Mouse (Mus musculus) kidney, adult 2 months (tissue): Measurements from ENCODE around the gene Tigit.

ENCODE experiments used
- CTCF ChIP-seq: fragments of 200-500 bp; conservative IDR thresholded peaks from 2 replicates; pipeline ENCODE4 v1.5.1; 2011; ENCODE audit warnings: low read depth, mild to moderate bottlenecking, control low read depth, low read length, moderate library complexity, mixed read lengths; ENCODE audit not compliant: insufficient read depth, insufficient read length
- POLR2A ChIP-seq: fragments of 200-500 bp; IDR thresholded peaks from one replicate; pipeline ENCODE4 v1.6.1; 2011; ENCODE audit warnings: low read depth, low read length, control low read depth

DNA sequence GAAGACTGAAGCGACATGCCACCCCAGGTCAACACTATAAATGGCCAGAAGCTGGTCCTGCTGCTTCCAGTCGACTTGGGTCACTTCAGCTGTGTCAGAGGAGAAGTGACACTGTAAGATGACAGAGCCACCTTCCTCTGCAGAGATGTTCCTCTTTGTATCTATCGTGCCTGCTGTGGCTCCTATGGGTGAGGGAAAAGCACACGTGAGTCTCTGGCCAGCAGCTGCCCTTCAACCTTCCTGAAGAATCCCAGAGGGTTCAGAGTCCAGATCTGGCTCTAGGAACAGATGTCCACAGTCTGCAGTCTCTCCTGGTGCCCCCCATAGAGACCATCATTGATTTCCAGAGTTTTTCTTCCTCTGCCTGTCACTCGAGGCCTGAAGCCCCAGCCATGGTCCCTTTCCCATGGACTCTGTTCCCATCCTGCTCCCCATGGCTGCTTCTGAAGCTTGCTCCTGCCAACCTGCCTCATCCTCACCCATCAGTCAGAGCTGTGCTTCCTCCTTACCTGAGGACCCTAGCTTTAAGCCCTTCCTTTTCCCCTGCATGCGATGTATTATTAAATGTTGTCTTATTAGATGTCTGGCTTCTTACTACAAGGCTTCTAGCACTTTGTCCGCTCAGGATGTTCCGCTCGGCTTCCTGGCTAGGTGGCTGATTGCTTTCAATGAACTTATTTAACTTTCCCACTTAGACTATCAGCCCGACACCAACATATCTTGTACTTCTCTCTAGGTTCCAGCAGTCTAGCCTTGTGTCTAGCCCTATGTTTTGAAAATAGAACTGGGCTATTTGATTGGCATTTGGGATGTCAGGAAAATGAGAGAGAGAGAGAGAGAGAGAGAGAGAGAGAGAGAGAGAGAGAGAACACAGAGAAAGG is 1.6 kb downstream of the Tigit start:
- TF ChIP-seq POLR2A (no peak), CTCF (no peak)
